Mouse (Mus musculus): ENCODE results near the gene Ptpro.

GRCm38 (mm10) chr6:137497208-137497835 is 245.2 kb downstream of the Ptpro start:
- no peak for TF ChIP-seq POLR2A (IDR thresholded peaks at IDR 0.05; ENCODE audit: low read depth, low read length)
- no peak for TF ChIP-seq CTCF (IDR thresholded peaks at IDR 0.05; ENCODE audit: borderline replicate concordance, insufficient read depth, low read length)

All from embryonic fibroblast, embryonic 13.5 days (primary cell).